Mouse (Mus musculus) adrenal gland (tissue): ENCODE measurements around the gene Fbn1.

Experiments used
- intact Hi-C: fragments of 180-260 bp; cut with DNase I; formaldehyde crosslinking; loops from one replicate; pipeline ENCODE4 v1.15.1; 2025

Gene Fbn1

DNA sequence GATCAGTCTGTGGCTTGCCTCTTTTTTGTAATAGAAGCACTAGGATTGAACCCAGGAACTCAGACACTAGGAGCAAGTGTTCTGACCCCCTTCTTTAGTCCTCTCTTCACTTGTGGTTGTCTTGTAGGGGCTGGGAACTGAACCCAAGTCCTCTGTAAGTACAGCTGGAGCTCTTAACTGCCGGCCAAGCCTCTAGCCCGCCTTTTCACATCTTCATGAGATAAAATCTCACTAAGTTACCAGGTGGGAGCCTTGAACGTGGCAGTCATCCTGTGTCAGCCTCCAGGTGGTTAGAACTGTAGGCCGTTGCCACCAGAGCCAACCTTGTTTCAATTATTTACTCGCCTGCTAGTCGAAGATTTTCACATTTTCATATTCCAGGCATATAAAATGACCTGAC is 254.1 kb downstream of the Fbn1 start:
- intact Hi-C loops: no loop called here

DNA sequence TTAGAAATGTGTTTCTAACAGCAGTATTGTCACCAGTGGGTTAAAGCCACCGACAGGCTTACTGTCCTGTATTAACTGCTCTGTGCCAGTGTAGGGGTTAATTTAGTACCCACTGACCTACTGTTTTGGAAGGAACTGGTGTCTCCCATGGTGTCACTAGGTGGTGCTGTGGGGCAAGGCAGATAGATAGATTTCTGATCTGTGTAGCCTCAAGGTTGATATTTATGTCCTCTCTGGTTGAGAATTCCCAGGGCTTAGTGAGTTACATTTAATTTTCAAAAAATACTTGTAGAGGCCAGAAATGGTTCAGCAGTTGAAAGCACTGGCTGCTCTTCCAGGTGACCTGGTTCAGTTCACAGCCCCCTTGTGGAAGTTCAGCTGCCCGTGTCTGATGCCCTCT is 255.5 kb downstream of the Fbn1 start:
- intact Hi-C loops: no loop called here

DNA sequence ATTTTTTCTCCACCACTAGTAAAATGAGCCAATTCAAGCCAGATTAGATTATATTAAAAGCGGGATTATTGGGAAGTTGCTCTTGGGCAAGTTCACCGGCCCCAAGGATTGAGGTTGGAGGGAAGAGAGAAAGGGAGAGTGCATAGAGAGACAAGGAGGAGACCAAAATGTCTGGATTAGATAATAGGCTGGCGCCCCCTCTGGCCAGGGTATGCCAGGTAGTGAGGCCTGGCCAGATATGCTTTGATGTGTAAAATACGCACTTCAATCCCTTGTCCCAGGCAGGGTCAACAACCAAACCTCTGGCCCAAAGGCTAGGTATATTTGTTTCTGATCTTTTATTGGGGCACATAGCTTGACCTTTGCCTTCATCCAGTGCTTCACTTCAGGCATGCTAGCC is 256.0 kb downstream of the Fbn1 start:
- intact Hi-C loops: no loop called here
